In the genomic region with DNA sequence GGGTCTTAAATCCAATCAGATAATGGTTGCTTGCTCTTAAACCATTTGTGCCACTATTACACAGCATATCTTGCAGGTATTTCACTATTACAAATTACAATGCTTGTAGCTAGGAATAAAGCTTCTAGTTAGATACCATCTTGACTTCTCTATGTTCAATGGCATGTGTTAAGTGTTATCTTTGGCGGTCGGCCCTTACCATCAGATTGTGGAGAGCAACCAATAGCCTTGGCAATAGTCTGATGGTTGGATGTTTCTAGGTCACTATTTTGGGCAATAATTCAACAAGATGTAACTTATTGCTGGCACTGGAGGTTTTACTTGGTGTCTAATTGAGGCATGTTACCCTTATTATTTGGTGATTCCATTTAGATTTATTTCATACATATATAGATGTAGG, we compare ENCODE assay signal across 13 mouse cellular contexts.
"Had no signal": no experiment of that assay in that cellular context is flagged by ENCODE, and none has a peak within 500 bp of the region (broad histone marks: within the 10 kb centered on the region; RNA-seq: fewer than 3 reads in every experiment).

No protein-coding gene starts in this region.

- H3K9ac ChIP-seq: liver, embryonic 13.5 days; liver, postnatal 0 days; lung, embryonic 15.5 days; midbrain, embryonic 12.5 days; neural tube, embryonic 13.5 days had no signal

- H3K36me3 ChIP-seq: limb, embryonic 10.5 days; lung, embryonic 15.5 days; midbrain, embryonic 12.5 days had no signal

- H3K4me3 ChIP-seq: left cerebral cortex, adult 2 months; limb, embryonic 10.5 days; liver, embryonic 13.5 days; lung, embryonic 15.5 days; midbrain, embryonic 12.5 days; neural tube, embryonic 13.5 days had no signal

- H3K9me3 ChIP-seq: limb, embryonic 10.5 days; liver, embryonic 13.5 days; lung, embryonic 15.5 days; midbrain, embryonic 12.5 days; neural tube, embryonic 13.5 days had no signal

- DNase-seq: liver, embryonic 13.5 days; liver, postnatal 0 days; retina, postnatal 1 day; right cerebral cortex, postnatal 4 days; spleen, adult 18-20 months; thymus, adult 18-20 months; thymus, postnatal 14 days had no signal

- H3K27me3 ChIP-seq: liver, embryonic 13.5 days; lung, embryonic 15.5 days; midbrain, embryonic 12.5 days; neural tube, embryonic 13.5 days had no signal

- ATAC-seq: liver, postnatal 0 days; midbrain, embryonic 16.5 days had no signal

- H3K4me1 ChIP-seq: limb, embryonic 10.5 days; liver, embryonic 13.5 days; lung, embryonic 15.5 days; midbrain, embryonic 12.5 days; neural tube, embryonic 13.5 days had no signal

- H3K27ac ChIP-seq: left cerebral cortex, adult 2 months; limb, embryonic 10.5 days; liver, embryonic 13.5 days; lung, embryonic 15.5 days; midbrain, embryonic 12.5 days; neural tube, embryonic 13.5 days had no signal

- H3K4me2 ChIP-seq: liver, embryonic 13.5 days; lung, embryonic 15.5 days; midbrain, embryonic 12.5 days; neural tube, embryonic 13.5 days had no signal
